Mouse (Mus musculus): Measurements from ENCODE around the gene Ptprm.

Gene Ptprm

GRCm38 (mm10) chr17:66671715-66672230, 682.5 kb downstream of the Ptprm start:
- no peak for DNase-seq (ENCODE audit: low spot score)

- no peak for DNase-seq (ENCODE audit: low spot score)
Measured at GRCm38 (mm10) chr17:66671287-66671686, 683.0 kb downstream of the Ptprm start.

- DNase-seq (ENCODE audit: low spot score) = no peak
Measured at GRCm38 (mm10) chr17:66665791-66666190, 688.5 kb downstream of the Ptprm start.

- DNase-seq (ENCODE audit: low spot score) = no peak
Measured at GRCm38 (mm10) chr17:66665201-66665756, 689.0 kb downstream of the Ptprm start.

GRCm38 (mm10) chr17:66664796-66665195, 689.5 kb downstream of the Ptprm start:
- DNase-seq (ENCODE audit: low spot score) = no peak

- no peak for DNase-seq (ENCODE audit: low spot score)
Measured at GRCm38 (mm10) chr17:66659242-66659641, 695.0 kb downstream of the Ptprm start.

GRCm38 (mm10) chr17:66637951-66638722, 716.1 kb downstream of the Ptprm start:
- no peak for DNase-seq (ENCODE audit: low spot score)

- no peak for DNase-seq (ENCODE audit: low spot score)
Measured at GRCm38 (mm10) chr17:66619996-66620656, 734.1 kb downstream of the Ptprm start.

- DNase-seq (ENCODE audit: low spot score) = no peak
Measured at GRCm38 (mm10) chr17:66619255-66619826, 734.9 kb downstream of the Ptprm start.
